Mouse (Mus musculus): ENCODE measurements at regions not wholly inside any gene's neighbourhood (a gene's known extent, or its start where the extent isn't known, plus 50 kb on each side); places are given as distances from the start of the nearest gene placed in this dataset.
A peak's percentile ranks its signal among the peaks of the same experiment; 100 is the strongest.

GRCm38 (mm10) chr10:98562297-98562912 is 351.8 kb upstream of the Atp2b1 start:
- DNase-seq (ENCODE audit: low spot score in 2 of 2), result no peak

GRCm38 (mm10) chr10:98572782-98573536 is 341.2 kb upstream of the Atp2b1 start:
- no peak for DNase-seq (ENCODE audit: low spot score in 2 of 2)

GRCm38 (mm10) chr10:98577040-98577439 is 337.2 kb upstream of the Atp2b1 start:
- DNase-seq (ENCODE audit: low spot score in 2 of 2), result no peak

GRCm38 (mm10) chr10:98584776-98585175 is 329.4 kb upstream of the Atp2b1 start:
- DNase-seq (ENCODE audit: low spot score in 2 of 2), result no peak

- DNase-seq (ENCODE audit: low spot score in 2 of 2), result no peak
Measured at GRCm38 (mm10) chr10:98589726-98590125, 324.5 kb upstream of the Atp2b1 start.

GRCm38 (mm10) chr10:98592154-98592553 is 322.1 kb upstream of the Atp2b1 start:
- no peak for DNase-seq (ENCODE audit: low spot score in 2 of 2)

- DNase-seq (ENCODE audit: low spot score in 2 of 2), result no peak
Measured at GRCm38 (mm10) chr10:98593910-98594309, 320.3 kb upstream of the Atp2b1 start.

GRCm38 (mm10) chr10:98608221-98608941 is 305.8 kb upstream of the Atp2b1 start:
- no peak for DNase-seq (ENCODE audit: low spot score in 2 of 2)

GRCm38 (mm10) chr10:98610708-98611107 is 303.5 kb upstream of the Atp2b1 start:
- no peak for DNase-seq (ENCODE audit: low spot score in 2 of 2)

- DNase-seq (ENCODE audit: low spot score in 2 of 2), result no peak
Measured at GRCm38 (mm10) chr10:98611707-98612360, 302.4 kb upstream of the Atp2b1 start.

GRCm38 (mm10) chr10:98618736-98619525 is 295.3 kb upstream of the Atp2b1 start:
- DNase-seq (ENCODE audit: low spot score in 2 of 2), result peak in 1 of 2 experiments; percentile 15

- DNase-seq (ENCODE audit: low spot score in 2 of 2), result no peak
Measured at GRCm38 (mm10) chr10:98624103-98624502, 290.1 kb upstream of the Atp2b1 start.

GRCm38 (mm10) chr10:98624681-98625321 is 289.4 kb upstream of the Atp2b1 start:
- DNase-seq (ENCODE audit: low spot score in 2 of 2), result no peak

- DNase-seq (ENCODE audit: low spot score in 2 of 2), result no peak
Measured at GRCm38 (mm10) chr10:98628191-98628590, 286.0 kb upstream of the Atp2b1 start.

GRCm38 (mm10) chr10:98629248-98629647 is 285.0 kb upstream of the Atp2b1 start:
- DNase-seq (ENCODE audit: low spot score in 2 of 2), result no peak

GRCm38 (mm10) chr10:98637759-98638611 is 276.2 kb upstream of the Atp2b1 start:
- no peak for DNase-seq (ENCODE audit: low spot score in 2 of 2)

GRCm38 (mm10) chr10:98645681-98646122 is 268.5 kb upstream of the Atp2b1 start:
- DNase-seq (ENCODE audit: low spot score in 2 of 2), result no peak

GRCm38 (mm10) chr10:98646311-98646999 is 267.8 kb upstream of the Atp2b1 start:
- no peak for DNase-seq (ENCODE audit: low spot score in 2 of 2)

GRCm38 (mm10) chr10:98648710-98649245 is 265.4 kb upstream of the Atp2b1 start:
- DNase-seq (ENCODE audit: low spot score in 2 of 2), result no peak

All from urinary bladder, postnatal 36 days (tissue).